Mouse (Mus musculus): ENCODE data around the gene Tet3. TPM values are rescaled to one million over a fixed set of nuclear protein-coding genes. Genes with fewer than 3 reads are reported as not detected.

The Tet3 gene
- polyA plus RNA-seq, 1 experiment from 2014 or later = 11.4 TPM

DNA sequence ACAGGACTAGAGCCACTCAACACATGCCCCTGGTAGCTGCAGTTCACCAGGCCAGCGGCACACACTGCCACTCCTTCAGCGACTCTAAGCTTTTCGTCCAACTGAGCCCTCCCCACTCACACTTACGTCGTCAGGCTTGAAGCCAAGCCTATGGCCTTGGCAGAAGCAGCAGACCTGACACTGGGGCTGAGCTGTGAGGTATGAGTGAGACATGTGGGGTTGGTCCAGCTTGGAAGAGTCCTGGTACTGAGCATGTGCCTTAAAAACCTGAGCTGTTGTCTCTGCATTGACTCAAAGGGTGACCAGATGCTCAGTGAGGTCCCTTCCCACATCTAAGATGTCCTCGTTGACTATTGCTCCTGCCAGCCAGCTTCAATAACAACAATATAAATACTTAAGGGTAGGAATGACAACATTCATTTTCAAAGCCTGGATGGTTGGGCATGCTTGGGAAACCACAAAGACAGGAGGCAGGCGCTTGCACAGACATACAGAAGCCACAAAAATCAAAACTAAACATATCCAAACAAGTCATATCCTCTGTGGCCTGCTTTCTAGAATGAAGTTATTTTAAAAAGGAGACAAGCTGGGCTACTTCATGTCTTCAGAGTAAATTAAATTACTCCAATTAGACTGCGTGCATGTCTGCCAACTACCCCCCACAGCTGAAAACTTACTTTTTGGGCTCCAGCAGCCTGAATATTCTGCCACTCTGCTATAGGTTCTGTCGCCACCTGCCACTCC, 37.3 kb upstream of the Tet3 start:
- no peak overlapping the region for H3K27ac ChIP-seq (replicated peaks)
- no peaks in the 10 kb centered on the region for H3K9me3 ChIP-seq (replicated peaks)
- no peaks in the 10 kb centered on the region for H3K27me3 ChIP-seq
- no peak overlapping the region for H3K4me2 ChIP-seq
- H3K4me1 ChIP-seq (replicated peaks) = peaks cover 12% of the 10 kb centered on the region
- no peak overlapping the region for H3K4me3 ChIP-seq (replicated peaks)
- H3K9ac ChIP-seq = no peak overlapping the region
- H3K36me3 ChIP-seq (replicated peaks) = peaks cover 13% of the 10 kb centered on the region; the same call in 1 of the 2 replicates
- 81% methylated on average over 9 of the region's 9 CpGs for WGBS (ENCODE audit: insufficient replicate concordance)
- no peak for ATAC-seq (ENCODE audit: insufficient read depth)

DNA sequence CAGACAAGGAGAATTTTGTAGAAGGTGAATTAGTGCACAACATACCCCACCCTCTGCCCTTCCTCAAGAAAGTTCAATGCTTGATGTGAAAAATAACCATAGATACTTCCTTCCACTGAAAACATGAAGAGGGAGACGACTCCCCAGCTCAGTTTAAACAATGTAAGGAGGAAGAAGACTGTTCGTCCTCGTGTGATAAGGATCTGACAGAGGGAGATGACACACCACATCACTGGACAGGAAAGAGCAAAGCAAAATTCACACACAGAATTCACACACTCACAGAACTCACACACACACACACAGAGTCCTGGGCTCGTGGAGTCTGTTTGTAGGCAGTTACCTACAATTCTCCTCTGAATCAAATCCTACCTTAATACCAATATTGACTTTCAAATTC, 31.7 kb upstream of the Tet3 start:
- ATAC-seq (ENCODE audit: insufficient read depth) = no peak
- H3K36me3 ChIP-seq (replicated peaks) = peaks cover 42% of the 10 kb centered on the region

GRCm38 (mm10) chr6:83488200-83488599, 29.3 kb upstream of the Tet3 start:
- H3K36me3 ChIP-seq (replicated peaks) = peaks cover 47% of the 10 kb centered on the region
- no peaks in the 10 kb centered on the region for H3K4me1 ChIP-seq (replicated peaks)
- H3K9ac ChIP-seq = no peak overlapping the region
- no peak for ATAC-seq (ENCODE audit: insufficient read depth)
- WGBS (ENCODE audit: insufficient replicate concordance) = 77% methylated on average over 5 of the region's 5 CpGs
- H3K4me2 ChIP-seq = no peak overlapping the region
- H3K27me3 ChIP-seq = no peaks in the 10 kb centered on the region
- H3K9me3 ChIP-seq (replicated peaks) = no peaks in the 10 kb centered on the region
- no peak overlapping the region for H3K4me3 ChIP-seq (replicated peaks)
- H3K27ac ChIP-seq (replicated peaks) = no peak overlapping the region

More for the DNA sequence above, 31.7 kb upstream of the Tet3 start:
- Histone ChIP-seq H3K4me2 (no peak overlapping the region), H3K4me3 (replicated peaks) (no peak overlapping the region), H3K9me3 (replicated peaks) (no peaks in the 10 kb centered on the region), H3K4me1 (replicated peaks) (no peaks in the 10 kb centered on the region), H3K9ac (no peak overlapping the region), H3K27ac (replicated peaks) (no peak overlapping the region), H3K27me3 (no peaks in the 10 kb centered on the region)
- 13% methylated on average over 4 of the region's 4 CpGs for WGBS (ENCODE audit: insufficient replicate concordance)

DNA sequence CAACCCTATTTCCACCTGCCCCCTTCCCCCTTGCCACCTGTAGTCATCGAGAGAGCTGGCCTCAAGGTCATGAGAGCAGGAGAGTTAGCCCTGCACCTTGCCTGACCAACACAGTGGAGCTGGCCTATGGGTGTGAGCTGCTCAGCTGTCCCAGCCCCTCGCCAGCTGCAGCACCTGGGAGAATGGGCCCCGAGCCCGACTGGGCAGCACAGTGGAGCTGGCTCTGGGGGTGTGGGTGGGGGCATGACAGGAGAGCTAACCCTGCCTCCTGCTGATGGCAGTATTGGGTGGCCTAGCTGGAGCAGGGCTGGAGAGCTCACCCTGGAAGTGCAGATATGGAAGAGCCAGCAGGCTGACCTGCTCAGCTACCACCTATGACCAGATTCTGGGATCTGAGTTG, 28.4 kb upstream of the Tet3 start:
- Histone ChIP-seq H3K4me2 (no peak overlapping the region), H3K27me3 (no peaks in the 10 kb centered on the region), H3K9me3 (replicated peaks) (no peaks in the 10 kb centered on the region), H3K27ac (replicated peaks) (no peak overlapping the region), H3K9ac (no peak overlapping the region), H3K4me1 (replicated peaks) (peaks cover 5% of the 10 kb centered on the region), H3K36me3 (replicated peaks) (peaks cover 44% of the 10 kb centered on the region), H3K4me3 (replicated peaks) (no peak overlapping the region)
- no peak for ATAC-seq (ENCODE audit: insufficient read depth)
- 66% methylated on average over 4 of the region's 4 CpGs for WGBS (ENCODE audit: insufficient replicate concordance)

DNA sequence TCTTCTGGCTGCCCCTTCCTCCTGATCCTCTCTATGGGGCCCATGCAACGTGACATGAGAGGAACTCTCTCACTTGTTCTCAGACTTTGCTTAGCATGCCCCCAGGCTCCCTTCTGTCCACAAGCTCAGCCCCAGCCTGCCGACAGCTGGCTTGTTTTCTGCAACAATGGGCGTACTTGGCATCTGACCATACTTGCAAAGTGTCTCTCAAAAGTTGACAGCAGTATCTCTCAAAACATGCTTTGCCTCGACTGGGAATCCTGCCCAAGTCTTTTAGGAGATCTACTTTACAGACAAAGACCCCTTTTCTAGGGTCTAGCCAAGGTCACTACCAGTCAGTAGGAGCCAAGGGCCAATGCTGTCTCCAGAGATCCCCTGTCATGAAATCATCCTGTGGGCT, 27.0 kb upstream of the Tet3 start:
- Histone ChIP-seq H3K4me3 (replicated peaks) (no peak overlapping the region), H3K27me3 (no peaks in the 10 kb centered on the region), H3K9ac (no peak overlapping the region), H3K36me3 (replicated peaks) (peaks cover 55% of the 10 kb centered on the region), H3K4me1 (replicated peaks) (peaks cover 8% of the 10 kb centered on the region), H3K9me3 (replicated peaks) (no peaks in the 10 kb centered on the region), H3K27ac (replicated peaks) (no peak overlapping the region), H3K4me2 (no peak overlapping the region)
- no peak for ATAC-seq (ENCODE audit: insufficient read depth)
- 62% methylated on average over 4 of the region's 4 CpGs for WGBS (ENCODE audit: insufficient replicate concordance)

DNA sequence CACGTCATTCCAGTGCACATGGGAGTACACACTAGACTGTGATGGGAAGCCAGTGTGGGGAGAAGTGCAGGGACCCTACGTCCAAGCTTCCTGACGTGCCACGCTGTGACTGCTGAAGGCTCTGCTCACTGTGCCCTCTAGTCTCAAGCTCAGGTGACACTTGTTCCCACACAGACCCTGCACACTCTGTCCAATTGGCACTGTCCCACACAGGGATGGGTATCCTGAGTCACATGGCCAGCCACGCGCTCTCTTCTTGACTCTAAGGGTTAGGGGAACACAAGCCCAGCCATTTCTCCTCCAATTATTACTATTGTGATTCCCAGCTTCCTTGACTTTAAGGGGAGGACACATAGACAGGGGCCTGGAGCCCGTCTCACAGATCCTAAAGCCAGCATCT, 24.9 kb upstream of the Tet3 start:
- H3K4me3 ChIP-seq (replicated peaks) = no peak overlapping the region
- H3K9me3 ChIP-seq (replicated peaks) = no peaks in the 10 kb centered on the region
- no peak overlapping the region for H3K9ac ChIP-seq
- no peak for ATAC-seq (ENCODE audit: insufficient read depth)
- H3K36me3 ChIP-seq (replicated peaks) = peaks cover 52% of the 10 kb centered on the region
- H3K4me1 ChIP-seq (replicated peaks) = peaks cover 8% of the 10 kb centered on the region
- H3K27ac ChIP-seq (replicated peaks) = no peak overlapping the region
- 74% methylated on average over 7 of the region's 7 CpGs for WGBS (ENCODE audit: insufficient replicate concordance)
- no peaks in the 10 kb centered on the region for H3K27me3 ChIP-seq
- H3K4me2 ChIP-seq = no peak overlapping the region

DNA sequence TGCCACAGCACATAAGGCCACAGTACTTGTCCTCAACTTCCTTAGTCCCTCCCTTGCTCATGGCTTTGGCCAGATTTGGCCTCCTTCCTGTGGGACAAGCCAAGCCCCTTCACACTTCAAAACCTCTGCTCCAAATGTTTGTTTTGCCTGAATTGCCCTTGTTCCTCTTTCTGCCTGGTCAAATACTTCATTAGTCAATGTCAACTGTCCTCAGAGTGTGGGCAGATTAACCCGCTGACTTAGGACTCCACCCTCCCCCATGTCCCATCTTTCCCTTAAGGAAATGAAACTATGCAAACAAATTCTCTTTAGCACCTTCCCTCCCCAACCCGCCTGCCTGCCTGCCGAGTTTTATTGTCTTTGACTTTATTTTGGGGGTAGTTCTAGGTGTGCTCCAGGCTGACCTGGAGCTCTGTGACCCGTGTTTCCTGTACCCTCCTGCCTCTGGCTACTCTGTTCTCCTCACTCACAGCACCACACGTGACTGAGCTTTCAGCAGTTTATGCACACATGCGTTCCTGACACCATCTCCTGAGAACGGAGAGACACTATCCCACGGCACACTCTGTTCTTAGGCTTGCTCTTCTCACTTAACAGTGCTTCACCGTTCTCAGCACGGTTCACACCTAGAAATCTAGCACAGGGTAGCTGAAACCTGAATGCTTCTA, 23.7 kb upstream of the Tet3 start:
- peaks cover 50% of the 10 kb centered on the region for H3K36me3 ChIP-seq (replicated peaks)
- H3K9ac ChIP-seq = no peak overlapping the region; the same call in 1 of the 2 replicates

DNA sequence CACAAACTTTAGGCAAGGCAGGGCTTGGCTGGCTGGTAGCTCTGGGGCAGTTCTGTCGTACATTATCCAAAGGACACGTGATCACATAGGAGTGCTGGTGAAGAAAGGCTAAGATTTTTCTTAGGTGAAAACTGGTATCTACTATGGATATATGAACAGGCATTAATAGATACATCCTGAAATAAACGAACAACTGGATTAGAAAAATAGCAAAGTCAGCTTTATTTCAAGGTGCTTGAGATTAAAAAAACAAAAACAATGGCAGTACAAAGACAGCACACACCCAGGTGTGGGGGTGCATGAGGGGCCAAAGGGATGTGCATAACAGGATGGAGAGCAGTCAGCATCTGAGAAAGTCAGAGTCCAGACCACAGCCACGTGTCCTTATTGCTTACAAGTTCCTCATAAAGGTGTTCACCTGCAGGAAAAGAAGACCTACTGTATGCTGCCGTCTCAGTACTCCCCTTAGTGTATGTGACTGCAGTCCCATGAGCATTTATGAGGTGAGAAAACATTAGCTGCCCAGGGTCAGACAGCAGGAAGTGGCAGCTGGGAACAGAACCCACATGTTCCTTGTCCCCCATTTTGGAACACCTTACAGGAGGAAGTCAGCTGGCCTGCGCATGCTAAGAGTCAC, 21.3 kb upstream of the Tet3 start:
- Histone ChIP-seq H3K36me3 (replicated peaks) (peaks cover 28% of the 10 kb centered on the region), H3K27me3 (no peaks in the 10 kb centered on the region), H3K27ac (replicated peaks) (no peak overlapping the region), H3K9ac (no peak overlapping the region), H3K9me3 (replicated peaks) (no peaks in the 10 kb centered on the region), H3K4me3 (replicated peaks) (no peak overlapping the region), H3K4me2 (no peak overlapping the region), H3K4me1 (replicated peaks) (peaks cover 8% of the 10 kb centered on the region)
- 74% methylated on average over 6 of the region's 6 CpGs for WGBS (ENCODE audit: insufficient replicate concordance)
- no peak for ATAC-seq (ENCODE audit: insufficient read depth)

More for the DNA sequence above, 23.7 kb upstream of the Tet3 start:
- no peak overlapping the region for H3K4me3 ChIP-seq (replicated peaks)
- H3K4me1 ChIP-seq (replicated peaks) = peaks cover 8% of the 10 kb centered on the region
- no peak overlapping the region for H3K4me2 ChIP-seq
- no peaks in the 10 kb centered on the region for H3K9me3 ChIP-seq (replicated peaks)
- 31% methylated on average over 10 of the region's 10 CpGs for WGBS (ENCODE audit: insufficient replicate concordance)
- no peaks in the 10 kb centered on the region for H3K27me3 ChIP-seq
- ATAC-seq (ENCODE audit: insufficient read depth) = no peak
- no peak overlapping the region for H3K27ac ChIP-seq (replicated peaks)

GRCm38 (mm10) chr6:83479193-83479592, 20.3 kb upstream of the Tet3 start:
- no peak overlapping the region for H3K9ac ChIP-seq
- ATAC-seq (ENCODE audit: insufficient read depth) = no peak
- H3K27ac ChIP-seq (replicated peaks) = no peak overlapping the region
- H3K4me2 ChIP-seq = no peak overlapping the region
- H3K36me3 ChIP-seq (replicated peaks) = peaks cover 22% of the 10 kb centered on the region
- 48% methylated on average over 2 of the region's 2 CpGs for WGBS (ENCODE audit: insufficient replicate concordance)
- H3K4me1 ChIP-seq (replicated peaks) = peaks cover 8% of the 10 kb centered on the region
- H3K9me3 ChIP-seq (replicated peaks) = no peaks in the 10 kb centered on the region
- peaks cover 3% of the 10 kb centered on the region; the same call in 1 of the 2 replicates for H3K27me3 ChIP-seq
- no peak overlapping the region for H3K4me3 ChIP-seq (replicated peaks)

- peaks cover 3% of the 10 kb centered on the region; the same call in 1 of the 2 replicates for H3K27me3 ChIP-seq
- H3K4me3 ChIP-seq (replicated peaks) = no peak overlapping the region
- H3K4me1 ChIP-seq (replicated peaks) = peaks cover 8% of the 10 kb centered on the region
- H3K36me3 ChIP-seq (replicated peaks) = peaks cover 22% of the 10 kb centered on the region
- no peak overlapping the region for H3K9ac ChIP-seq
- ATAC-seq (ENCODE audit: insufficient read depth) = no peak
- no peak overlapping the region for H3K4me2 ChIP-seq
- 79% methylated on average over 7 of the region's 7 CpGs for WGBS (ENCODE audit: insufficient replicate concordance)
- H3K27ac ChIP-seq (replicated peaks) = no peak overlapping the region
- no peaks in the 10 kb centered on the region for H3K9me3 ChIP-seq (replicated peaks)
Observed at GRCm38 (mm10) chr6:83478628-83479027, 19.7 kb upstream of the Tet3 start.

- Histone ChIP-seq H3K27me3 (peaks cover 3% of the 10 kb centered on the region; the same call in 1 of the 2 replicates), H3K9ac (no peak overlapping the region), H3K4me2 (no peak overlapping the region), H3K4me1 (replicated peaks) (peaks cover 8% of the 10 kb centered on the region), H3K4me3 (replicated peaks) (no peak overlapping the region), H3K9me3 (replicated peaks) (no peaks in the 10 kb centered on the region), H3K36me3 (replicated peaks) (peaks cover 22% of the 10 kb centered on the region), H3K27ac (replicated peaks) (no peak overlapping the region)
- WGBS (ENCODE audit: insufficient replicate concordance) = 62% methylated on average over 4 of the region's 4 CpGs
- no peak for ATAC-seq (ENCODE audit: insufficient read depth)
Observed at GRCm38 (mm10) chr6:83478217-83478616, 19.3 kb upstream of the Tet3 start.
